Mouse (Mus musculus) C2C12 (cell line): ENCODE measurements around the gene Rfx7.

Experiments
- CEBPB ChIP-seq: IDR thresholded peaks from one replicate; pipeline ENCODE4 v1.6.1; 2011; ENCODE audit warnings: low read depth, mild to moderate bottlenecking, control low read depth, moderate library complexity
- CTCF ChIP-seq: IDR thresholded peaks from one replicate; pipeline ENCODE4 v1.5.1; 2011; ENCODE audit not compliant: control insufficient read depth, insufficient read depth, insufficient read length
- FOSL1 ChIP-seq: IDR thresholded peaks from one replicate; pipeline ENCODE4 v1.8.0; 2011; ENCODE audit warnings: mild to moderate bottlenecking, low read length; ENCODE audit not compliant: poor library complexity, insufficient read depth, severe bottlenecking

- TF ChIP-seq CTCF (no peak), CEBPB (no peak), FOSL1 (no peak)
These were observed 28.3 kb downstream of the Rfx7 start for GRCm38 (mm10) chr9:72560316-72560715.
